Mouse (Mus musculus) mesoderm, embryonic 11.5 days (tissue): ENCODE measurements around the gene Rps29.
"Not testable (repeated sequence)": the region's sequence is repeated elsewhere in the genome, so short reads cannot be mapped to it uniquely, and the experiment has no call there.

Source experiments
- DNase-seq: peaks from one replicate; pipeline ENCODE4 v3.0.0-alpha.2; 2012; ENCODE audit warnings: low read depth, low spot score

The Rps29 gene

GRCm38 (mm10) chr12:69179371-69179770 lies 20.4 kb upstream of the Rps29 start:
- DNase-seq: no peak

GRCm38 (mm10) chr12:69177526-69177925 lies 18.5 kb upstream of the Rps29 start:
- DNase-seq: no peak

- no peak for DNase-seq
These were observed 17.0 kb upstream of the Rps29 start for GRCm38 (mm10) chr12:69175975-69176374.

- DNase-seq: no peak
These were observed 12.3 kb upstream of the Rps29 start for GRCm38 (mm10) chr12:69171307-69171706.

GRCm38 (mm10) chr12:69168461-69169106 lies 9.6 kb upstream of the Rps29 start, which contains the start of gene Lrr1:
Lrr1 (plus strand) TSS chr12:69168814.
- DNase-seq: peak; percentile 82

GRCm38 (mm10) chr12:69167656-69168460 lies 8.9 kb upstream of the Rps29 start:
- DNase-seq: no peak

- not testable (repeated sequence) for DNase-seq
These were observed 8.0 kb upstream of the Rps29 start for GRCm38 (mm10) chr12:69166861-69167581.

GRCm38 (mm10) chr12:69164904-69165303 lies 5.9 kb upstream of the Rps29 start:
- DNase-seq: no peak

- not testable (repeated sequence) for DNase-seq
These were observed 4.6 kb upstream of the Rps29 start for GRCm38 (mm10) chr12:69163586-69163985.

- DNase-seq: not testable (repeated sequence)
These were observed 1.7 kb upstream of the Rps29 start for GRCm38 (mm10) chr12:69160677-69161076.

GRCm38 (mm10) chr12:69159578-69159940 lies 573 bp upstream of the Rps29 start:
- DNase-seq: peak; percentile 87

GRCm38 (mm10) chr12:69158366-69158764 lies 621 bp downstream of the Rps29 start:
- DNase-seq: no peak

GRCm38 (mm10) chr12:69157107-69157506 lies 1.9 kb downstream of the Rps29 start:
- no peak for DNase-seq

- DNase-seq: no peak
These were observed 2.5 kb downstream of the Rps29 start for GRCm38 (mm10) chr12:69156436-69156835.

GRCm38 (mm10) chr12:69155923-69156322 lies 3.1 kb downstream of the Rps29 start:
- DNase-seq: no peak

GRCm38 (mm10) chr12:69150049-69150448 lies 8.9 kb downstream of the Rps29 start:
- DNase-seq: no peak

- DNase-seq: no peak
These were observed 11.7 kb downstream of the Rps29 start for GRCm38 (mm10) chr12:69147166-69147735.

GRCm38 (mm10) chr12:69143460-69143859 lies 15.5 kb downstream of the Rps29 start:
- no peak for DNase-seq

- no peak for DNase-seq
These were observed 19.1 kb downstream of the Rps29 start for GRCm38 (mm10) chr12:69139841-69140240.

- no peak for DNase-seq
These were observed 19.8 kb downstream of the Rps29 start for GRCm38 (mm10) chr12:69139201-69139600.

GRCm38 (mm10) chr12:69131981-69132380 lies 27.0 kb downstream of the Rps29 start:
- DNase-seq: peak; percentile 50

- DNase-seq: no peak
These were observed 27.7 kb downstream of the Rps29 start for GRCm38 (mm10) chr12:69131267-69131666.
